Mouse (Mus musculus): ENCODE results near the gene Mmp17.

DNA sequence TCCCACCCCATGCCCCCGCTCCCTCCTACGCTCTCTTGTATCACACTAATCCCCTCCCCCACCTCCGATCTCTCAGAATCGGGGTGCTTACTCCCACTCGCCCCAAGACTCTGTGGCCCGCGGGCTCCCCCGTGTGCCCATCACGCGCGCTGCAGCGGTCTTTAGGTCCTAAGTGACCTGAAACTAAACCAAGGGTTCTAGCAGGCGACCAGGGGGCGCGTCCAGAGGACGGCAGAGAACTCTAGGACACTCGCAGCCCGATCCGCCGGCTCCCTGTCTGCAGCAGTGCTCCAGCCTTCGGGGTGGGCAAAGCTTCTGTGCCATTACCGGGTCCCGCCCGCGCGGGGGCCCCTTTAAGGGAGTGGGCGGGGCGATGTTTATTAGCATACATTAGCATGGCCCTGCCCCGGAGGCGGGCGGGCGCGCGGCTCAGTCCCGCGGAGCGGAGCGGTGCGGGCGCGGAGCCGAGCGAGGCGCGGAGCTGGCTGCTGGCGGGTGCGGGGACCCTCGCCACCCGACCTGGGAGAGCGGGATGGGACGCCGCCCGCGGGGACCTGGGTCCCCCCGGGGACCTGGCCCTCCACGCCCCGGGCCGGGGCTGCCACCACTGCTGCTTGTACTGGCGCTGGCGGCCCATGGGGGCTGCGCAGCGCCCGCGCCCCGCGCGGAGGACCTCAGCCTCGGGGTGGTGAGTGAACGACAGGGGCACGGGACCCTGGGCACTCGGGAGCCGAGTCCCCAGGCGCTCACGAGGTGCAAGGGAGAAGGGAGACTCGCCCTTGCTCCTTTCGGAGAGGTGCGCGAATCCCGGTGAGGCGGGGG, at the start of gene Mmp17:
- TF ChIP-seq TAL1 (IDR thresholded peaks at IDR 0.05; ENCODE audit: low read length) (no peak), GATA1 (IDR thresholded peaks at IDR 0.05; ENCODE audit: low read length) (no peak)
